Mouse (Mus musculus) myocyte (in vitro differentiated cells): ENCODE data around the gene Rplp2.

Source experiments
- CEBPB ChIP-seq: IDR thresholded peaks from 2 replicates; pipeline ENCODE4 v1.6.1; 2011; ENCODE audit warnings: mild to moderate bottlenecking, moderate library complexity; ENCODE audit not compliant: poor library complexity, insufficient read depth, severe bottlenecking
- E2F4 ChIP-seq: IDR thresholded peaks from one replicate; pipeline ENCODE4 v1.6.1; 2011; ENCODE audit warnings: mild to moderate bottlenecking, control low read depth, moderate library complexity; ENCODE audit not compliant: insufficient read depth
- MAX ChIP-seq: IDR thresholded peaks from one replicate; pipeline ENCODE4 v1.6.1; 2011; ENCODE audit warnings: low read depth, mild to moderate bottlenecking, control low read depth
- MYOD1 ChIP-seq, 3 experiments: IDR thresholded peaks; one replicate each; pipeline ENCODE4 v1.6.1; 2011; ENCODE audit warnings: control low read depth in 2 of 3, low read depth in 2 of 3, mild to moderate bottlenecking in 2 of 3, moderate library complexity in 1 of 3; ENCODE audit not compliant: insufficient read length in 2 of 3, control insufficient read depth in 1 of 3
- MYOG ChIP-seq, 3 experiments: IDR thresholded peaks; one replicate each; pipeline ENCODE4 v1.6.1; 2011; ENCODE audit warnings: control low read depth in 2 of 3, low read depth in 2 of 3, mild to moderate bottlenecking in 2 of 3; ENCODE audit not compliant: insufficient read length in 2 of 3, control insufficient read depth in 1 of 3, insufficient read depth in 1 of 3
- POLR2A ChIP-seq: IDR thresholded peaks from one replicate; pipeline ENCODE4 v1.6.1; 2011; ENCODE audit warnings: low read depth, mild to moderate bottlenecking, control low read depth, moderate library complexity; ENCODE audit not compliant: insufficient read length
- POLR2AphosphoS2 ChIP-seq: IDR thresholded peaks from one replicate; pipeline ENCODE4 v1.6.1; 2011; ENCODE audit warnings: low read depth, control low read depth; ENCODE audit not compliant: insufficient read length
- TCF12 ChIP-seq: IDR thresholded peaks from one replicate; pipeline ENCODE4 v1.6.1; 2011; ENCODE audit warnings: mild to moderate bottlenecking, control low read depth; ENCODE audit not compliant: poor library complexity, insufficient read depth, severe bottlenecking
- TCF3 ChIP-seq: IDR thresholded peaks from one replicate; pipeline ENCODE4 v1.6.1; 2011; ENCODE audit warnings: low read depth, control low read depth; ENCODE audit not compliant: insufficient read length
- USF1 ChIP-seq: IDR thresholded peaks from one replicate; pipeline ENCODE4 v1.6.1; 2011; ENCODE audit warnings: low read depth, mild to moderate bottlenecking, control low read depth, moderate library complexity

DNA sequence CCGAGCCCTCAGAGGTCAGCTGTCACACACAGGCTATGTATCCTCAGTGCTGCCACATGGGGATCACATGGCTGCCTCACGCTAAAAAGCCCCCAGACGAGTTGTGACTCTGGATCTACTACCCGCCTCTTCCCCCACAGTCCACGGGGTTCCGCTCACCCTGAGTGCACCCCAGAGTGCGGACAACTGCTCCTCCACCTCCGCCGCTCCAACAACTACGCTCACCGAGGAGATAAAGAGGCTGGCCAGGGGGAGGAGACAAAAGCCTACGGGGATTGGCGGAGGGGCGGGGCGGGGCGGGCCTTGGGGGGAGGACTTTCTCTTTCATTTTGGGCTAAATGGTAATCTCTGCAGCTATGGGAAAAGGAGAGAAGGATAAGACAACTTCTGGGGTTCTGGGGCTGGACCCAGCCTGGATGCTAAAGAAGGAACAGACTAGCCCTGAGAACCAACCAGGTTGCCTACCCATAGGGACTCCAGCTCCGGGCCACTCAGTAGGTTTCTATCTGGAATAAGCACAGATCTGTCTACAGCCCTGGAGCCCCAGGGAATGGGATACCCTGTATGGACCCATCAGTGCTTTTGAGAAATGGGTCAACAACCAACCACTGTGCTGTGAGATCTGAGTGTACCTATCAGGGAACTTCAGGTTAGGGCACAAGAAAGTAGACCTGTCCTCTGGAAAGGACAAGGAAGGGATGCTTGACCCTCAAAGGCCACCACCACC is 11.9 kb upstream of the Rplp2 start:
- TF ChIP-seq CEBPB (no peak), POLR2A (peak; percentile 70), POLR2AphosphoS2 (peak; percentile 34), TCF12 (no peak), MYOG (IDR thresholded peaks at IDR 0.05; ENCODE audit: control insufficient read depth in 1 of 3, insufficient read depth in 1 of 3, insufficient read length in 2 of 3, low read depth in 2 of 3) (no peak), TCF3 (no peak), MAX (no peak), USF1 (no peak), E2F4 (no peak), MYOD1 (IDR thresholded peaks at IDR 0.05; ENCODE audit: control insufficient read depth in 1 of 3, insufficient read length in 2 of 3, low read depth in 2 of 3) (peak in 1 of 3 experiments; percentile 7)
